Mouse (Mus musculus) kidney, embryonic 16.5 days (tissue): ENCODE data around the gene Zfp626. TPM values are rescaled to one million over a fixed set of nuclear protein-coding genes. Genes with fewer than 3 reads are reported as not detected.
A peak's percentile ranks its signal among the peaks of the same experiment; 100 is the strongest.
"Not testable (repeated sequence)": the region's sequence is repeated elsewhere in the genome, so short reads cannot be mapped to it uniquely, and the experiment has no call there.

Experiments used
- ATAC-seq: fragments of 200-750 bp; cut with Nextera tagmentation; 2 replicates; pipeline ENCODE4 v1.8.0; 2017; ENCODE audit warnings: moderate TSS enrichment; ENCODE audit not compliant: low FRiP score, low TSS enrichment
- H3K27ac ChIP-seq: fragments of 300-500 bp; sonication (generic); 2 replicates; pipeline ENCODE4 v1.5.1; 2014; ENCODE audit warnings: low read length
- H3K27me3 ChIP-seq: fragments of 300-500 bp; sonication (generic); 2 replicates; pipeline ENCODE4 v1.6.1; 2014; ENCODE audit warnings: low read length, control low read depth, mixed read lengths; ENCODE audit not compliant: insufficient read depth
- H3K36me3 ChIP-seq: fragments of 300-500 bp; sonication (generic); 2 replicates; pipeline ENCODE4 v1.6.1; 2014; ENCODE audit warnings: low read length, control low read depth, mixed read lengths; ENCODE audit not compliant: insufficient read depth
- H3K4me1 ChIP-seq: fragments of 300-500 bp; sonication (generic); 2 replicates; pipeline ENCODE4 v1.6.1; 2014; ENCODE audit warnings: low read length, control low read depth, mixed read lengths; ENCODE audit not compliant: insufficient read depth
- H3K4me2 ChIP-seq: fragments of 300-500 bp; sonication (generic); replicated peaks from 2 replicates; pipeline ENCODE4 v1.6.1; 2014; ENCODE audit warnings: low read depth, low read length
- H3K4me3 ChIP-seq: fragments of 300-500 bp; sonication (generic); 2 replicates; pipeline ENCODE4 v1.5.1; 2014; ENCODE audit warnings: mild to moderate bottlenecking, low read length
- H3K9ac ChIP-seq: fragments of 300-500 bp; sonication (generic); replicated peaks from 2 replicates; pipeline ENCODE4 v1.6.1; 2014; ENCODE audit warnings: low read length
- H3K9me3 ChIP-seq: fragments of 300-500 bp; sonication (generic); 2 replicates; pipeline ENCODE4 v1.6.1; 2016; ENCODE audit warnings: low read length, control low read depth
- WGBS: fragments of 180-500 bp; shearing (Covaris S2); extraction: QIAGEN DNeasy Blood & Tissue Kit; methylation state at CpG from one replicate; pipeline ENCODE4 v1.1.7; 2014; 5-methylcytosine and 5-hydroxymethylcytosine counted together
- polyA plus RNA-seq: library from polyadenylated mRNA; unstranded; fragments of >200 nt; fragmentation: Nextera tagmentation; extraction: Ambion mirVana; gene quantifications from 2 replicates; pipeline ENCODE4 v1.2.1, GENCODE M21; 2015

Zfp626 gene
- 1.8 and 2.5 TPM in 2 replicates for polyA plus RNA-seq

- not testable (repeated sequence) for H3K4me2 ChIP-seq, H3K9me3 ChIP-seq, H3K27ac ChIP-seq, H3K4me1 ChIP-seq, H3K4me3 ChIP-seq, H3K9ac ChIP-seq, ATAC-seq, H3K27me3 ChIP-seq
- peaks cover 20% of the 10 kb centered on the region for H3K36me3 ChIP-seq
- WGBS, result 86% methylated on average over 2 of the region's 3 CpGs
Measured at GRCm38 (mm10) chr7:27806896-27807295, at the start of gene Zfp626. Gene Zfp626 (plus strand): TSS chr7:27807196.

GRCm38 (mm10) chr7:27765176-27765886 is 41.7 kb upstream of the Zfp626 start:
- Histone ChIP-seq H3K27ac (no peak overlapping the region), H3K9ac (peak overlapping the region; percentile 54; the same call in 1 of the 2 replicates), H3K4me2 (peak overlapping the region; percentile 62), H3K36me3 (no peaks in the 10 kb centered on the region), H3K27me3 (no peaks in the 10 kb centered on the region), H3K4me1 (0 out of 2 replicates have a peak, but pooled peaks cover 3% of the 10 kb centered on the region), H3K4me3 (peak overlapping the region; percentile 38), H3K9me3 (no peaks in the 10 kb centered on the region)
- whole genome bisulfite sequencing, result 11% methylated on average over 17 of the region's 17 CpGs
- ATAC-seq, result no peak

DNA sequence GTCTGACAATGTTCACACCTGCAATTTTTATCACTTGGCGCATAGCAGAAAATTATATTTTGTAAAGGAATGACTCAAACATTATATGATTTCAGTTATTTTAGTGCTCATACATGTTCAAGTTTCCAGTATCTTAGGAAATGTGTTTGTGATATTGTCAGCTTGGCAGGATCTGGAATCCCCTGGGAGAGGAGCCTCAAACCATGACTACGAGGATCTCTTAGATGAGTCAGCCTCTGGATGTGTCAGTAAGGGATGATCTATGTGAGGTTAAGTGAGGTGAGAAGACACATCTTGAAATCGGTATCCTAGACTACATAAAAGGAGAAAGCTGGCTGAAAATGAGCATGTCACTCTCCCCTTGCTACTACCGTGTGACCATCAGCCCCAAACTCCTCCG is 17.7 kb upstream of the Zfp626 start:
- no peak overlapping the region for H3K4me2 ChIP-seq
- H3K9ac ChIP-seq, result no peak overlapping the region
- no peaks in the 10 kb centered on the region for H3K36me3 ChIP-seq
- WGBS, result 83% methylated on average over 5 of the region's 5 CpGs
- ATAC-seq, result no peak
- H3K27ac ChIP-seq, result no peak overlapping the region
- H3K9me3 ChIP-seq, result peaks cover 14% of the 10 kb centered on the region
- no peak overlapping the region for H3K4me3 ChIP-seq
- H3K4me1 ChIP-seq, result no peaks in the 10 kb centered on the region
- no peaks in the 10 kb centered on the region for H3K27me3 ChIP-seq

GRCm38 (mm10) chr7:27793865-27794264 is 13.1 kb upstream of the Zfp626 start:
- H3K4me1 ChIP-seq, ATAC-seq, H3K4me3 ChIP-seq, H3K9ac ChIP-seq, H3K27me3 ChIP-seq, H3K27ac ChIP-seq, H3K9me3 ChIP-seq, H3K4me2 ChIP-seq, H3K36me3 ChIP-seq: not testable (repeated sequence)
- WGBS, result 23% methylated on average over 3 of the region's 3 CpGs

DNA sequence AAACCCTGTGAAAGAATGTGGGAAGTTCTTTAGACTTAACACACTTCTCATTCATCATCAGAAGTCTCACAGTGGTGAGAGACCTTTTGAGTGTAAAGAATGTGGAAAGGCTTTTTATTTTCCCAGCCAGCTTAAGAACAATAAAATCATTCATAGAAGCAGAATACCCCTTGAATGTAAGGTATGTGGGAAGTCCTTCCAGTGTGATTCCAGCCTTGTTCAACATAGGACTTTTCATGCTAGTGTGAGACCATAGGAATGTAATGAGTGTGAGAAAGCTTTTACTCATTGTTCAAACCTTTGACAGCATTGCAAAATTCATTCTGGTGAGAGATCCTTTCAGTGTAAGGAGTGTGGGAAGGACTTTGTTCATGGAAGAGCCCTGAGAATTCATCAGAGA is 12.4 kb upstream of the Zfp626 start:
- Histone ChIP-seq H3K9ac (no peak overlapping the region), H3K4me1 (peaks cover 7% of the 10 kb centered on the region; the same call in 1 of the 2 replicates), H3K27me3 (no peaks in the 10 kb centered on the region), H3K36me3 (no peaks in the 10 kb centered on the region), H3K4me2 (no peak overlapping the region), H3K27ac (no peak overlapping the region), H3K9me3 (no peaks in the 10 kb centered on the region), H3K4me3 (no peak overlapping the region)
- ATAC-seq, result no peak

GRCm38 (mm10) chr7:27797906-27798811 is 8.8 kb upstream of the Zfp626 start:
- peak overlapping the region; percentile 40 for H3K4me2 ChIP-seq
- no peaks in the 10 kb centered on the region for H3K27me3 ChIP-seq
- H3K4me1 ChIP-seq, result peaks cover 7% of the 10 kb centered on the region; the same call in 1 of the 2 replicates
- H3K36me3 ChIP-seq, result no peaks in the 10 kb centered on the region
- 27% methylated on average over 8 of the region's 8 CpGs for WGBS
- H3K27ac ChIP-seq, result peak overlapping the region; percentile 68; the same call in 1 of the 2 replicates
- no peak overlapping the region for H3K9ac ChIP-seq
- peak; percentile 75 for ATAC-seq
- no peak overlapping the region for H3K4me3 ChIP-seq
- H3K9me3 ChIP-seq, result no peaks in the 10 kb centered on the region

- ATAC-seq, result no peak
- Histone ChIP-seq H3K9ac (no peak overlapping the region), H3K4me2 (no peak overlapping the region), H3K36me3 (no peaks in the 10 kb centered on the region), H3K4me3 (no peak overlapping the region), H3K27ac (no peak overlapping the region), H3K4me1 (peaks cover 15% of the 10 kb centered on the region), H3K9me3 (no peaks in the 10 kb centered on the region), H3K27me3 (no peaks in the 10 kb centered on the region)
- 48% methylated on average over 2 of the region's 2 CpGs for WGBS
Measured at GRCm38 (mm10) chr7:27801137-27801536, 5.9 kb upstream of the Zfp626 start.

DNA sequence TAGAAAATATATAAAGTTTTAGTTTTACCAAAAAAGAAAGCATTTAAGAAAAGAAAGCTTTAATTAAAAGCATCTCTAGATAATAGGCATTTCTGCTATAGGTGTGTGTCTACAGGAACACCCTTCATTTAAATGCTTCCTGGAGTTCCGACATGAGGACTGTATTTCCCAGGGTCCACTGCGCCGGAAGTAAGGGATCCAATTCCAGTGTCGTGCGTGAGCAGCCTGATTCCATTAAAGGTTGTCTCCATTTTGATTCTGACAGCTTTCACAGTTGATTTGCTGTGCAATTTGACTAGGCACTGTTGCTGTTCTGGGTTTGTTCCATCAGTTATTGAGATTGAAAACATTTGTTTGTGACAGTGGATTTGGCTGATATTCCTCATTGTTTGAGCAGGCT is 4.0 kb upstream of the Zfp626 start:
- H3K4me3 ChIP-seq, result no peak overlapping the region
- no peak overlapping the region for H3K27ac ChIP-seq
- H3K4me2 ChIP-seq, result no peak overlapping the region
- 67% methylated on average over 5 of the region's 5 CpGs for WGBS
- peaks cover 14% of the 10 kb centered on the region for H3K4me1 ChIP-seq
- no peak overlapping the region for H3K9ac ChIP-seq
- H3K27me3 ChIP-seq, result no peaks in the 10 kb centered on the region
- H3K36me3 ChIP-seq, result 0 out of 2 replicates have a peak, but pooled peaks cover 3% of the 10 kb centered on the region
- no peaks in the 10 kb centered on the region for H3K9me3 ChIP-seq
- ATAC-seq, result no peak

GRCm38 (mm10) chr7:27804297-27805030 is 2.5 kb upstream of the Zfp626 start:
- H3K9me3 ChIP-seq, result no peaks in the 10 kb centered on the region
- ATAC-seq, result peak; percentile 95
- H3K27ac ChIP-seq, result peak overlapping the region; percentile 84
- H3K27me3 ChIP-seq, result no peaks in the 10 kb centered on the region
- H3K4me2 ChIP-seq, result peak overlapping the region; percentile 67
- H3K4me1 ChIP-seq, result peaks cover 7% of the 10 kb centered on the region
- H3K4me3 ChIP-seq, result peak overlapping the region; percentile 71
- peaks cover 7% of the 10 kb centered on the region; the same call in 1 of the 2 replicates for H3K36me3 ChIP-seq
- under 1% methylated on average over 25 of the region's 25 CpGs for WGBS
- peak overlapping the region; percentile 85 for H3K9ac ChIP-seq
